Mouse (Mus musculus) forebrain, embryonic 13.5 days (tissue): Measurements from ENCODE around the gene Tssc4. TPM values are rescaled to one million over a fixed set of nuclear protein-coding genes. Genes with fewer than 3 reads are reported as not detected.
A peak's percentile ranks its signal among the peaks of the same experiment; 100 is the strongest.

Experiments used
- ATAC-seq: fragments of 200-750 bp; cut with Nextera tagmentation; 2 replicates; pipeline ENCODE4 v1.8.0; 2017
- H3K27ac ChIP-seq: fragments of 300-500 bp; sonication (generic); 2 replicates; pipeline ENCODE4 v1.5.1; 2015; ENCODE audit warnings: inconsistent platforms, mild to moderate bottlenecking, moderate library complexity
- H3K27me3 ChIP-seq: fragments of 300-500 bp; sonication (generic); 2 replicates; pipeline ENCODE4 v1.6.1; 2015; ENCODE audit warnings: mild to moderate bottlenecking, inconsistent platforms
- H3K36me3 ChIP-seq: fragments of 300-500 bp; sonication (generic); 2 replicates; pipeline ENCODE4 v1.6.1; 2015; ENCODE audit warnings: mild to moderate bottlenecking, inconsistent platforms; ENCODE audit not compliant: poor library complexity, severe bottlenecking
- H3K4me1 ChIP-seq: fragments of 300-500 bp; sonication (generic); 2 replicates; pipeline ENCODE4 v1.6.1; 2015; ENCODE audit warnings: inconsistent platforms
- H3K4me2 ChIP-seq: fragments of 300-500 bp; sonication (generic); 2 replicates; pipeline ENCODE4 v1.6.1; 2015; ENCODE audit warnings: inconsistent platforms, mild to moderate bottlenecking, moderate library complexity
- H3K4me3 ChIP-seq: fragments of 300-500 bp; sonication (generic); 2 replicates; pipeline ENCODE4 v1.5.1; 2015; ENCODE audit warnings: mild to moderate bottlenecking, inconsistent platforms
- H3K9ac ChIP-seq: fragments of 300-500 bp; sonication (generic); 2 replicates; pipeline ENCODE4 v1.6.1; 2015; ENCODE audit warnings: mild to moderate bottlenecking, inconsistent platforms
- H3K9me3 ChIP-seq: fragments of 300-500 bp; sonication (generic); replicated peaks from 2 replicates; pipeline ENCODE4 v1.6.1; 2016; ENCODE audit warnings: inconsistent platforms
- WGBS: fragments of 180-500 bp; shearing (Covaris S2); methylation state at CpG from one replicate; pipeline ENCODE4 v1.1.7; 2015; 5-methylcytosine and 5-hydroxymethylcytosine counted together
- polyA plus RNA-seq: library from polyadenylated mRNA; unstranded; fragments of >200 nt; fragmentation: Nextera tagmentation; extraction: Ambion mirVana; gene quantifications from 2 replicates; pipeline ENCODE4 v1.2.1, GENCODE M21; 2015

The Tssc4 gene
- polyA plus RNA-seq, 1 experiment from 2014 or later: 108 TPM

DNA sequence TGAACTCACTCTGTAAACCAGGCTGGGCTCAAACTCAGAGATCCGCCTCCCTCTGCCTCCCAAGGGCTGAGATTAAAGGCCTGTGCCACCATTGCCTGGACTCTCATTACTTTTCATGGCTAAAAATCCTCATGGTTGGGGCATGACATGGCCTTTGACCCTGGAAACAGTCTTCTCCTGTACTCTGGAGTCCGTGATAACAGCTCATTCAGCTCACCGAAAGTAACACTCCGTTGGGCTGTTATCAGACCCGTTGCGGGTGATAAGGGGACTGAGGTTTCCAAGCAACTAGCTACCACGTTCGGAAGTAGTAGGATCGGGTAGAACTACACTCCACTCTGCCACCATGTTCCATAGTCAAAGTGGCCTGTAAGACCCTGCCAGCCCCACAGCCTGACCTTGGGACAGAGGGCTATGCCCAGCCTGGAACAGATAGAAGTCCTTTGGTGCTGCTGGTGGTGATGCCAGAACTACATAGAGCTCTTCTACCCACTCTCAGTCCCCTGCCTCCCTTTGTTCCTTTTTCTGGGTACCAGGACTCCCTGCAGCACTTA is 11.3 kb upstream of the Tssc4 start:
- H3K27me3 ChIP-seq: no peaks in the 10 kb centered on the region
- no peaks in the 10 kb centered on the region for H3K9me3 ChIP-seq
- 0 out of 2 replicates have a peak overlapping the region, but pooled peaks have one; percentile 49 for H3K27ac ChIP-seq
- peaks cover 20% of the 10 kb centered on the region for H3K36me3 ChIP-seq
- H3K4me3 ChIP-seq: no peak overlapping the region
- no peak overlapping the region for H3K9ac ChIP-seq
- ATAC-seq: no peak
- H3K4me2 ChIP-seq: no peak overlapping the region
- WGBS: 88% methylated on average over 9 of the region's 9 CpGs
- H3K4me1 ChIP-seq: peaks cover 31% of the 10 kb centered on the region

DNA sequence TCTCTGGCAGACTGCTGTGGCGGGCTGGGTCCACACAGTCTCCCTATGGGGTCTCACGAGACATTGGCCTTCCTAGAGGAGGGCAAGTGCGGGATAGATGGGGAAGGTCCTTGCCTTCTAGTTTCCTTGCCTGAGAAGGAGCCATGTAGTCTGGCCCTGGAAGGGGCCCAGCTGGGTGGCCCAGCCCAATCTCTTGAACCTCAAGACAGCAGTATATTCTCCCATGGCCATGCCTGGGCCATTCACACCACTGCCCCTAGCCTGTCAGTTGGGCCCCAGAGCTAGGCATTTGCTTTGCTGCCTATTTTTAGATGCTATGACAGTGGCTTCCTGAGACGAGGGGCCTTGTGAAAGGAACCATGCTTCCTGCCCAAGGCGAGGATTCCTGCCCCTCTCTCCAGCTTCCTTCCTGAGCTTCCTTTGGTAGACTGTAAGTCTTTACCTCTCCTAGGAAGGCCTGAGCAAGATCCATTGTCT is 10.8 kb upstream of the Tssc4 start:
- Histone ChIP-seq H3K27me3 (no peaks in the 10 kb centered on the region), H3K27ac (0 out of 2 replicates have a peak overlapping the region, but pooled peaks have one; percentile 49), H3K4me2 (no peak overlapping the region), H3K4me3 (no peak overlapping the region), H3K9ac (no peak overlapping the region), H3K36me3 (peaks cover 25% of the 10 kb centered on the region), H3K9me3 (no peaks in the 10 kb centered on the region), H3K4me1 (peaks cover 31% of the 10 kb centered on the region)
- no peak for ATAC-seq
- 87% methylated on average over 5 of the region's 5 CpGs for WGBS

DNA sequence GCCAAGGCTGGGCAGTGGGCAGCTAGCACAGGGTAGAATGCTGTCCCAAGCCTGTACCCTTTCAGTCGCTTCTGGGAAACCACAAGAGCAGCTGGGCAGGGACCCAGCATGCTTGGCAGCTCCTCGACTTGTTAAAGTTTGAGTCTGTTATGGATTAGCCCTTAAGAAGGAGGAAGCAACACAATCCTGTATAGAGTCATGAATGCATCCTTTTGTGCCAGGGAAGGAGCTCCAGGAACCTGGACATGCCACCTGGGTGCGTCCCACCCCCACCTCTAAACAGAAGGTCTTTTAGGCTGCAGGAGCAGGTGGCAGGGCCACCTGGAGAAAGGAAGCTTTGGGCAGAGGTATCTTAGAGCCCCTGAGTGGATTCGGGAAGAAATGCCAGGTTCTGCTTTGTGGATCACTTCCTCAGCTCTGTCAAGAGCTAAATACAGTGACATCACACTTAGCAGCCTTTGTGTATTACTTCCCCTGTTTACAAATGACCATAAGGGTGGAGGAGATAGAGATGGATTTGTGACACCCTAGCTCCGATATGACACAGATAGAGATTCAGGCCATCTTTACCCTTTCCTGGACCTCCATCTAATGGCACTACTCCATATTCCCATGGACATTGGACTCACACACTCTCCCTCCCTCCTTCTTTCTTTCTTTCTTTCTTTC is 9.7 kb upstream of the Tssc4 start:
- Histone ChIP-seq H3K9me3 (no peaks in the 10 kb centered on the region), H3K27ac (0 out of 2 replicates have a peak overlapping the region, but pooled peaks have one; percentile 0), H3K36me3 (peaks cover 36% of the 10 kb centered on the region), H3K9ac (no peak overlapping the region), H3K4me2 (no peak overlapping the region), H3K27me3 (no peaks in the 10 kb centered on the region), H3K4me3 (no peak overlapping the region), H3K4me1 (peaks cover 21% of the 10 kb centered on the region)
- WGBS: 78% methylated on average over 5 of the region's 5 CpGs
- ATAC-seq: no peak

GRCm38 (mm10) chr7:143062704-143063103 is 6.3 kb upstream of the Tssc4 start:
- no peak overlapping the region for H3K4me3 ChIP-seq
- peaks cover 3% of the 10 kb centered on the region for H3K4me1 ChIP-seq
- no peaks in the 10 kb centered on the region for H3K27me3 ChIP-seq
- H3K36me3 ChIP-seq: peaks cover 65% of the 10 kb centered on the region
- WGBS: 90% methylated on average over 2 of the region's 2 CpGs
- H3K4me2 ChIP-seq: no peak overlapping the region
- H3K27ac ChIP-seq: no peak overlapping the region
- ATAC-seq: no peak
- no peaks in the 10 kb centered on the region for H3K9me3 ChIP-seq
- H3K9ac ChIP-seq: no peak overlapping the region

DNA sequence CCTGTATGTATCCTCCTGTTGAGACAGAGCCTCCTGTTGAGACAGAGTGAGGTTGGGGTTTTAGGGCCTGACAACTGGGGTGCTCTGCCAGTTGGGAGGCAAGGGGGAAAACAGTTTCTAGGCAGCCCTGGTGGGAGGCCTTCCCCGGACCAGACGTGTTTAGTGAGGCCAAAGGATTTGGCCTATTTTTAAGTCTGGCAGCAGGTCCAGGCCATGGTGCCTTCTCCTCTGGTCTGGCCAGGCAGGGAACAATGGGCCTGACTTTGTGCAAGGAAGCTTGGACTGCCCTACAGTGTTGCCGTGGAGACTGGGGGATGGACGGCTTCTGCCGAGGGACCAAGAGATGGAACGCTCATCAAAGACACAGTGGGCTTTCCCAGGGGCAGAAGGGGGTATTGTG is 4.8 kb upstream of the Tssc4 start:
- Histone ChIP-seq H3K9me3 (no peaks in the 10 kb centered on the region), H3K4me2 (no peak overlapping the region), H3K4me1 (peaks cover 14% of the 10 kb centered on the region), H3K36me3 (peaks cover 69% of the 10 kb centered on the region), H3K27me3 (no peaks in the 10 kb centered on the region), H3K27ac (no peak overlapping the region), H3K9ac (no peak overlapping the region), H3K4me3 (no peak overlapping the region)
- no peak for ATAC-seq
- WGBS: 59% methylated on average over 6 of the region's 6 CpGs

DNA sequence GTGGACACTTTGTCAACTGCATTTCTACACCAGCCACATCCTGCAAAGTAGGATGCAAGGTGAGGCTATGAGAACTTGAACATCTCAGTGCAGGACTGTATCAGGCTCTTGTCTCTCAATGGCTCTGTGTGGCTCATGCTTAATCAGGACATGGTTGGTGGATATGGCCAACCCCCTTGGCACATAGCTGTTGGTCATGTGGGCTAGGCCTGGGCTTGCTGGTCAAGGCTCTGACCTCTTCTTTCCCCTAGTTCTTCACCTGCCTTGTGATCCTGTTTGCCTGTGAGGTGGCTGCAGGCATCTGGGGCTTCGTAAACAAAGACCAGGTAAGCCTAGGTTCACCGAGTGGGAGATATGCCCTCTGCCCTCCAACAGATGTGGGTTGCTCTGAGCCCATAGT is 3.4 kb upstream of the Tssc4 start:
- WGBS: 91% methylated on average over 2 of the region's 2 CpGs
- Histone ChIP-seq H3K27me3 (no peaks in the 10 kb centered on the region), H3K27ac (no peak overlapping the region), H3K4me1 (peaks cover 23% of the 10 kb centered on the region), H3K9ac (no peak overlapping the region), H3K9me3 (no peaks in the 10 kb centered on the region), H3K4me2 (no peak overlapping the region), H3K36me3 (peaks cover 67% of the 10 kb centered on the region), H3K4me3 (no peak overlapping the region)
- ATAC-seq: no peak

- H3K4me2 ChIP-seq: no peak overlapping the region
- WGBS: 73% methylated on average over 2 of the region's 2 CpGs
- no peak overlapping the region for H3K27ac ChIP-seq
These were observed 1.6 kb upstream of the Tssc4 start for GRCm38 (mm10) chr7:143067469-143067868.

GRCm38 (mm10) chr7:143067897-143068296 is 1.2 kb upstream of the Tssc4 start:
- peaks cover 30% of the 10 kb centered on the region for H3K4me1 ChIP-seq
- H3K4me3 ChIP-seq: peak overlapping the region; percentile 89
- 83% methylated on average over 3 of the region's 3 CpGs for WGBS
- no peaks in the 10 kb centered on the region for H3K27me3 ChIP-seq
- peak overlapping the region; percentile 100 for H3K4me2 ChIP-seq
- ATAC-seq: no peak
- peak overlapping the region; percentile 93 for H3K27ac ChIP-seq
- H3K36me3 ChIP-seq: peaks cover 52% of the 10 kb centered on the region
- no peaks in the 10 kb centered on the region for H3K9me3 ChIP-seq
- H3K9ac ChIP-seq: 0 out of 2 replicates have a peak overlapping the region, but pooled peaks have one; percentile 61

More at GRCm38 (mm10) chr7:143067469-143067868, 1.6 kb upstream of the Tssc4 start:
- Histone ChIP-seq H3K9me3 (no peaks in the 10 kb centered on the region), H3K4me3 (no peak overlapping the region), H3K36me3 (peaks cover 56% of the 10 kb centered on the region), H3K9ac (no peak overlapping the region), H3K4me1 (peaks cover 30% of the 10 kb centered on the region), H3K27me3 (no peaks in the 10 kb centered on the region)
- ATAC-seq: no peak

GRCm38 (mm10) chr7:143068316-143068881 is 650 bp upstream of the Tssc4 start:
- H3K27ac ChIP-seq: peak overlapping the region; percentile 93
- H3K4me2 ChIP-seq: peak overlapping the region; percentile 100
- peak overlapping the region; percentile 61 for H3K9ac ChIP-seq
- 48% methylated on average over 13 of the region's 13 CpGs for WGBS
- H3K4me1 ChIP-seq: peaks cover 30% of the 10 kb centered on the region
- peak overlapping the region; percentile 89 for H3K4me3 ChIP-seq
- H3K36me3 ChIP-seq: peaks cover 47% of the 10 kb centered on the region
- H3K27me3 ChIP-seq: no peaks in the 10 kb centered on the region
- peak; percentile 7 for ATAC-seq
- no peaks in the 10 kb centered on the region for H3K9me3 ChIP-seq

GRCm38 (mm10) chr7:143069751-143070400 is 827 bp downstream of the Tssc4 start:
- ATAC-seq: no peak
- peaks cover 30% of the 10 kb centered on the region for H3K4me1 ChIP-seq
- peaks cover 32% of the 10 kb centered on the region for H3K36me3 ChIP-seq
- WGBS: 10% methylated on average over 30 of the region's 30 CpGs
- H3K9me3 ChIP-seq: no peaks in the 10 kb centered on the region
- peak overlapping the region; percentile 94 for H3K9ac ChIP-seq
- peak overlapping the region; percentile 74; the same call in 1 of the 2 replicates for H3K27ac ChIP-seq
- H3K4me2 ChIP-seq: peak overlapping the region; percentile 100
- peak overlapping the region; percentile 89 for H3K4me3 ChIP-seq
- no peaks in the 10 kb centered on the region for H3K27me3 ChIP-seq

DNA sequence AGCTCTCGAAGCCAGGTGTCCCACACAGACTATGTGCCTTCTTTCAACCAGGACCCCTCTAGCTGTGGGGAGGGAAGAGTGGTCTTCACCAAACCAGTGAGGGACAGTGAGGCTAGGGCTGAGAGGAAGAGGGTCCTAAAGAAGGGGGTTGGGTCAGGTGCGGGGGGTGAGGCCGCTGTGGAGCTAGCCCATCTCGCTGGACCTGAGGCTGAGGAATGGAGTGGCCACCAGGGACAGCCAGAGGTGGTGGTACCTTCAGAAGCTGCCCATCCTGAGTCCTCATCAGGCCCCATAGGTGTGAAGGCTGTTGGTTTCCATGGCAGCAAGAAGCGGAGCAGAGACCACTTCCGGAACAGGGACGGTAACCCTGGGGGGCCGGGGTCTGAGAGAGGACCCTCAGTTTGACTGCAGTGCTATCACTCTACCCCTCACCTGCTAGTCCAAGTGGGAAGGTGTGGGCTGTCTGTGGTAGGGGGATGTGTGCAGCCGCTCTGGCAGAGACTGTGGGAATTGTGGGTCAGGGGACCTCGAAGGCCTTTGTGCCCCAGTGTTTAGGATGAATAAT is 1.5 kb downstream of the Tssc4 start:
- no peaks in the 10 kb centered on the region for H3K9me3 ChIP-seq
- H3K4me2 ChIP-seq: peak overlapping the region; percentile 100
- ATAC-seq: no peak
- H3K4me3 ChIP-seq: peak overlapping the region; percentile 89
- peaks cover 25% of the 10 kb centered on the region for H3K36me3 ChIP-seq
- no peak overlapping the region for H3K27ac ChIP-seq
- peaks cover 30% of the 10 kb centered on the region for H3K4me1 ChIP-seq
- 88% methylated on average over 10 of the region's 10 CpGs for WGBS
- peak overlapping the region; percentile 94 for H3K9ac ChIP-seq
- H3K27me3 ChIP-seq: no peaks in the 10 kb centered on the region
